Mouse (Mus musculus) spleen, adult 2 months (tissue): Measurements from ENCODE around the gene Adprh. TPM values are rescaled to one million over a fixed set of nuclear protein-coding genes. Genes with fewer than 3 reads are reported as not detected.

Experiments
- DNase-seq, 2 experiments: peaks; one replicate each; pipeline versions ENCODE4 v3.0.0 to v3.0.0-alpha.2; 2012 to 2021; ENCODE audit warnings: low spot score in 2 of 2, low read depth in 1 of 2
- H3K27ac ChIP-seq: fragments of 200-500 bp; 2 replicates; pipeline ENCODE4 v1.5.1; 2012; ENCODE audit warnings: low read length, inconsistent platforms; ENCODE audit not compliant: insufficient read depth
- H3K27me3 ChIP-seq: fragments of 200-500 bp; 2 replicates; pipeline ENCODE4 v1.6.1; 2012; ENCODE audit warnings: mild to moderate bottlenecking, moderate library complexity, low read length, inconsistent platforms; ENCODE audit not compliant: control insufficient read depth, insufficient read depth
- H3K36me3 ChIP-seq: fragments of 200-500 bp; 2 replicates; pipeline ENCODE4 v1.6.1; 2012; ENCODE audit warnings: mild to moderate bottlenecking, low read length, inconsistent platforms; ENCODE audit not compliant: control insufficient read depth, insufficient read depth
- H3K4me1 ChIP-seq: fragments of 200-500 bp; 2 replicates; pipeline ENCODE4 v1.6.1; 2011; ENCODE audit warnings: inconsistent platforms; ENCODE audit not compliant: control insufficient read depth, insufficient read depth, insufficient read length
- H3K4me3 ChIP-seq: fragments of 200-500 bp; 2 replicates; pipeline ENCODE4 v1.5.1; 2011; ENCODE audit warnings: mild to moderate bottlenecking, inconsistent platforms; ENCODE audit not compliant: insufficient read depth, insufficient read length; ENCODE audit errors: extremely low read depth
- CTCF ChIP-seq: fragments of 200-500 bp; IDR thresholded peaks from 2 replicates; pipeline ENCODE4 v1.5.1; 2011; ENCODE audit warnings: mild to moderate bottlenecking, inconsistent platforms; ENCODE audit not compliant: insufficient read depth, insufficient read length, insufficient replicate concordance; ENCODE audit errors: extremely low read depth
- POLR2A ChIP-seq: fragments of 200-500 bp; IDR thresholded peaks from 2 replicates; pipeline ENCODE4 v1.6.1; 2011; ENCODE audit warnings: low read depth, low read length, inconsistent platforms
- WGBS: fragments of 180-500 bp; shearing (Covaris S2); methylation state at CpG from one replicate; pipeline ENCODE4 v1.1.7; 2018; 5-methylcytosine and 5-hydroxymethylcytosine counted together
- polyA plus RNA-seq: library from polyadenylated mRNA; depleted of rRNA; stranded (reverse); fragments of >200 nt; gene quantifications from 2 replicates; pipeline ENCODE4 v1.2.3, GENCODE M21; 2012

The Adprh gene
- polyA plus RNA-seq, 1 experiment = 47.4 TPM

DNA sequence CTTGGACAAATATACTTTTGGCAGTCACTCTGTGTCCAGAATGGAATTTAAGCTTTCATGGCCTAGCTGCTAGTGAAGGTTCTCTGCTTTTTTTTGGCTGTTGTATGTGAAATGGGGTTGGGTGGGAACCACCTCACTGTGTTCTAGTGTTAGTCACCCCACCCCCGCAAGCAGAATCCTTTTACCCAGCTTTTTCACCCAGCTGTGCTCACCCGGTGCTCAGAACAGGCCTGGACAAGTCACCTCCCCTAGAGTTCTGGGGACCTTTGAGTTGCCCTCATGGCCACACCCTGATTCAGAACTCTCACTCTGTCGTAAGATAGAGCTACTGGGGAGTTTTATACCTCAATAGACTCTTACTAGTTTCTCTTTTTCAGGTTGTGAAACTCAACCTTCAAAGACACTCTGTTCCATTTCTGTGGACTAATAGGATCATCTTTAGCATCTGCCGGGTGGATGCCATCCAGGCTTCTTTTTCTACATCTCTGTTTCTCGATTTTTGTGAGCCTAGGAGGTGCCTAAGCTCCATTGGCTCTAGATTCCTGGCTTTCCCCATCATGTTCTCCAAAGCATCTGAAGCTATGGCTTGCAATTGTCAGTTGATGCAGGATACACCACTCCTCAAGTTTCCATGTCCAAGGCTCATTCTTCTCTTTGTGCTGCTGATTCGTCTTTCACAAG lies 6.2 kb upstream of the Adprh start:
- no peak for DNase-seq
- H3K27ac ChIP-seq = peak overlapping the region; percentile 59; the same call in 1 of the 2 replicates
- no peaks in the 10 kb centered on the region for H3K27me3 ChIP-seq
- 57% methylated on average over 6 of the region's 6 CpGs for WGBS
- TF ChIP-seq POLR2A = no peak
- TF ChIP-seq CTCF = no peak
- peaks cover 24% of the 10 kb centered on the region; the same call in 1 of the 2 replicates for H3K4me1 ChIP-seq
- H3K4me3 ChIP-seq = peak overlapping the region; percentile 9; the same call in 1 of the 2 replicates
- H3K36me3 ChIP-seq = no peaks in the 10 kb centered on the region

DNA sequence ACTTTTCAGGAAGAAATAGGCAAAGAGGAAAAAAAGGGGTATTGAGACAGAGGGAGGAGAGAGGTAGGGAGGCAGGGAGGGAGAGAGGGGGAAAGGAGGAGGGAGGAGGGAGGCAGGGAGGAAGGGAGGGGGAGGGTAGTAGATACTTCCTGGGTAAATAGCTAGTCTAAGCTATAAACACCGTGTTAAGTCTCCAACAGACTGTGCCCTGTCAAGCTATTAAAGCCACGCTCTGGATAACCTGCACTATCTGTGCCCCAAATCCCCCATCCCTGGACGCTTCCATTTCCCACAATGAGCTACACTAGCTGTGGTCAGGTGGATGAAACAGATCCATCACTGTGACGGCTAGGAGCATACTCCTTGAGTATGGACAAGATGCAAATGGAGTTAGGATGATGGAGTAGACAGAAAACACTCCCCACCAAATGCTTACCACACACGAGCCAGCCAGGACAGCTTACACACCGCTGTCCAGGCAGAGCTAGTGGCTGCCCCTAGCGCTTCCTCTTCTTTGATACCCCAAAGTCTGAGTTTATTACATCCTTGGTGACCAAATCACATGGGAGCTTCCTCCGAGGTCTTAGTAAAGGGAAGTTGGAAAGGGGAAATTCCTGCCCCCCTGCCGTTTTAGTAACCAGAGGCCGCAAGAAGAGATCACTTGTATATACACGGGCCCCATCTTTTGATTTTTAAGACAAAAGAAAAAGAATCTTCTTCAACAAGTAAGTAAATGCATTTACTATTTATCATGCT lies 4.5 kb upstream of the Adprh start:
- no peaks in the 10 kb centered on the region for H3K27me3 ChIP-seq
- H3K36me3 ChIP-seq = no peaks in the 10 kb centered on the region
- DNase-seq = peak in 1 of 2 experiments; percentile 37
- TF ChIP-seq POLR2A = no peak
- no peak for TF ChIP-seq CTCF
- peaks cover 13% of the 10 kb centered on the region; the same call in 1 of the 2 replicates for H3K4me1 ChIP-seq
- H3K27ac ChIP-seq = no peak overlapping the region
- 27% methylated on average over 11 of the region's 11 CpGs for WGBS
- no peak overlapping the region for H3K4me3 ChIP-seq

- no peaks in the 10 kb centered on the region for H3K36me3 ChIP-seq
- DNase-seq = no peak
- H3K4me3 ChIP-seq = no peak within 1 kb of the TSS
- 0 out of 2 replicates have a peak within 1 kb of the TSS, but pooled peaks have one; percentile 36 for H3K27ac ChIP-seq
- TF ChIP-seq POLR2A (no peak), CTCF (no peak)
- peaks cover 17% of the 10 kb centered on the region; the same call in 1 of the 2 replicates for H3K4me1 ChIP-seq
- H3K27me3 ChIP-seq = no peaks in the 10 kb centered on the region
- whole genome bisulfite sequencing = 86% methylated on average over 17 of the region's 17 CpGs
Measured at GRCm38 (mm10) chr16:38455511-38456418, 3.3 kb upstream of the Adprh start, which contains the start of gene Cd80. Gene Cd80, plus strand, starts transcription at chr16:38455561.

GRCm38 (mm10) chr16:38454533-38455254 lies 2.2 kb upstream of the Adprh start:
- 85% methylated on average over 11 of the region's 11 CpGs for WGBS
- Histone ChIP-seq H3K27me3 (no peaks in the 10 kb centered on the region), H3K27ac (no peak overlapping the region), H3K4me1 (peaks cover 17% of the 10 kb centered on the region; the same call in 1 of the 2 replicates), H3K4me3 (no peak overlapping the region), H3K36me3 (peaks cover 4% of the 10 kb centered on the region; the same call in 1 of the 2 replicates)
- TF ChIP-seq POLR2A (no peak), CTCF (no peak)
- DNase-seq = no peak

DNA sequence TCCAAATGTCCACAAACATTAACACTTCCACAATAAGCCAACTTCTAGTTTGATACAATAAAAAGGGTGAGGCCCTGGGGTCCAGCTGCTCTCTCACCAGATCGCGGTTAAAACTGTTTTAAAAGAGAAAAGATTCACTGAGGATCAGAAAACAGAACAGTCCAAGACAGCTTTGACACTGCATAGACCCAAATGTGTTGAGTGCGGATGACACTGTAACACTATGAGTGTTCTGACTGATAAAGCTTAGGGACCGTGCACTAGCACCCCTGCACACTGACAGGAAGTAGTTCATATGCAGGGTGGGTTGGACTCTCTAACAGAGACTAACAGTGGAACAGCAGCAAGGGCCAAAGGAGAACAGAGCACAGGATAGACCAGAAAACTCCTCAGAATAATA lies 1.4 kb upstream of the Adprh start:
- H3K4me3 ChIP-seq = no peak overlapping the region
- DNase-seq = no peak
- TF ChIP-seq CTCF (no peak), POLR2A (no peak)

DNA sequence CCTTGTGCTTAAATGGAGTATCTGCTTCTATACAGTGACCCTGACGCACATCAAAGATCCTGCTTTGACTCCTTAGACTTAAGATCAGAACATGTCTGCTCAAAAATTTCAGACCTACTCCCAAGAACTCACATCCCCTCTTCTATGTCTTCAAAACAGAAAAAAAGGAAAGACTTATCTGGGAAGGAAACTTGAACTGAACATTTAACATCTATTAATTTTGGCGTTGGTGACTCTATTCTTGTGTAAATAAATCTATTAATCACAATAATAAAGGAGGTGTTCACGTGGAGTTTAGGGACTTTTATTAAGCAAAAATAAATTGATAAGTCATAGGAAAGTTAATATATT lies 675 bp upstream of the Adprh start:
- Histone ChIP-seq H3K4me3 (peak overlapping the region; percentile 97), H3K36me3 (peaks cover 4% of the 10 kb centered on the region; the same call in 1 of the 2 replicates), H3K4me1 (peaks cover 17% of the 10 kb centered on the region; the same call in 1 of the 2 replicates), H3K27ac (peak overlapping the region; percentile 94), H3K27me3 (no peaks in the 10 kb centered on the region)
- 31% methylated on average over 3 of the region's 3 CpGs for WGBS
- TF ChIP-seq CTCF (no peak), POLR2A (no peak)
- no peak for DNase-seq

More for the DNA sequence above, 1.4 kb upstream of the Adprh start:
- H3K27me3 ChIP-seq = no peaks in the 10 kb centered on the region
- WGBS = 70% methylated on average over 4 of the region's 4 CpGs
- no peak overlapping the region for H3K27ac ChIP-seq
- H3K36me3 ChIP-seq = peaks cover 4% of the 10 kb centered on the region; the same call in 1 of the 2 replicates
- H3K4me1 ChIP-seq = peaks cover 17% of the 10 kb centered on the region; the same call in 1 of the 2 replicates
